Mouse (Mus musculus): ENCODE data around the gene Tom1. TPM values are rescaled to one million over a fixed set of nuclear protein-coding genes. Genes with fewer than 3 reads are reported as not detected.
A peak's percentile ranks its signal among the peaks of the same experiment; 100 is the strongest.

The Tom1 gene
- total RNA-seq, 2 experiments from 2014 or later = 46.6 to 53.1 TPM

DNA sequence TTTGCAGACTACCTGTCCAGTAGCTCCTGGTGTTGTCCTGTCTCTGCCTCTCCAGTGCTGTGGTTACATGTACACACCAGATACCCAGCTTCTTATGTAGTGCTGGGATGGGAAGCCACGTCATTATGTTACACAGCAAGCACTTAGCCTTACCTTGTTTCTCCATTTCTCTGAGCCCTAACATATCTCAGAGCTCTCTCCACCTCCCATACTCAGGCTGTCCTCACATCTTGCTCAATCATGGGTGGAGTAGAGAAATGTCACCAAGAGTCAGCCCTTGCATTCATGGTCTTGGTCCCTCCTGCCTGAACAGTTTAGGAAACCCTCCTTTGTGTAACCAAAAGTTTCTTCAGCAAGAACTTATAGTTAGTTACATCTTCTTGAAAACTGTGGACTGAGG lies 6.2 kb downstream of the Tom1 start:
- ATAC-seq (ENCODE audit: poor library complexity, severe bottlenecking) = peak; percentile 86

DNA sequence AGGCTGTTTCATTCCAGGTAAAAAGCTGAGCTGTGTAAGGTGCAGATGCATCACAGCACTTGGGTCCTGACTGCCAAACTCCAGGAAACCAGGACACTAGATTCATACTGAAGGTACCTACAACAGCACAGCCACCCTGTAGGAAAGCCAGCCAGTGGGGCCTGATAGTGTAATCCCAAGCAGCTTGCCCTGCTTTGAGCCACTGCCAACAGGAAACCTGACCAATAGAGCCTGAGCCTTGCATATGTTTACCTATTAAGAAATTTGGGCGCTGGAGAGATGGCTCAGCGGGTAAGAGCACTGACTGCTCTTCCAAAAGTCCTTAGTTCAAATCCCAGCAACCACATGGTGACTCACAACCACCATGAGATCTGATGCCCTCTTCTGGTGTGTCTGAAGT lies 8.7 kb downstream of the Tom1 start:
- ATAC-seq (ENCODE audit: poor library complexity, severe bottlenecking) = no peak

DNA sequence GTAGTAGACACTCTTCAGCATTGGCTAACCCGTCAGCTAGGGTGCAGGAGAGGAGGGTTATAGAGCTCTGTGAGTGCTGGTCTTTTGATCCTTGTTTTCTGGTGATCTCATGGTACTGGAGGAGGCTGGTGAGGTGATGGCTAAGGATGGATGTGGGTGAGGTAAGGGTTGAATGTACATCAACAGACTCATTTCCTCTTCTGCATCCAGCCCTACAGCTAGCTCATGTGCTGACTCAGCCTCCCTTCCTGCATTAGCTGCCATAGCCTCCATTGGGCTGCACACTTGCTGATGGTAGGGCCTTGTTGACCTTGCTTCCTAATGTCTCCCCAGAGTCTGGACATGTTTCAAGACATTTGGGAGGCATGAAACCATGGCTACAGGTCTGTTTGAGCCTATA lies 9.5 kb downstream of the Tom1 start:
- peak; percentile 57 for ATAC-seq (ENCODE audit: poor library complexity, severe bottlenecking)

DNA sequence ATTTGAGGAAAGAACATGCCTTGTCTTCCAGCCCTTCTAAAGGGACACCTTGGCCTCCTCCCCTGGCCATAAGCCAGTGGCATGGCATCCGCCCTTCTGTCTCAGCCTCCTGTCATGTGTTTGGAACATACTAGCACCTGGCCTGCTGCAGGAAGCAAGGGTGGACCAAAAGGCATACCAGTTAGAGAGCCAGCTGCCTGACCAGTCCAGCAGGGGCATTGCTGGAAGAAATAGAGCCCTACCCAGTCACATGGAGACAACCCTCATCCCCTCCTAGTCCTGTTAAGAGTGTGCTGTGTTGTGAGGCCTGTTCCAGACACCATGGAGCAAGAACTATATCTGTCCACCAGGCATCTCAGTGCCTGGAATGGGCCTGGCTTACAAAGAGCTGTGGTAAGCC lies 12.8 kb downstream of the Tom1 start:
- no peak for ATAC-seq (ENCODE audit: poor library complexity, severe bottlenecking)

DNA sequence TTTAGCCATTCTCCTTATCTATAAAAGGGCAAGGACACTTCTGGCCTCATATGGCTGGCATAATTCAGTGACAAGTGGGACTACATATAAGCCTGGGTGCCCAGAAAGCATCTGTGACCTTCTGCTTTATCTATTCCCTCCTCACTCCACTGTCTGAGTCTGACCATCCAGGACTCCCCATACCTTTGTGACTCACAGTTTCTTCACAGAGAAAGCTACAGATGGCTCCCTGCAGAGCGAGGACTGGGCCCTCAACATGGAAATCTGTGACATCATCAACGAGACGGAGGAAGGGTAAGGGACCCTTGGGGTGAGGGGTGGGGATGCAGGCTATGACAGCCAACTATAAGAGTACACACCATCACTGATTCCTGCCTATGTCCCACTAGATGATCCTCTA lies 14.3 kb downstream of the Tom1 start:
- no peak for ATAC-seq (ENCODE audit: poor library complexity, severe bottlenecking)

DNA sequence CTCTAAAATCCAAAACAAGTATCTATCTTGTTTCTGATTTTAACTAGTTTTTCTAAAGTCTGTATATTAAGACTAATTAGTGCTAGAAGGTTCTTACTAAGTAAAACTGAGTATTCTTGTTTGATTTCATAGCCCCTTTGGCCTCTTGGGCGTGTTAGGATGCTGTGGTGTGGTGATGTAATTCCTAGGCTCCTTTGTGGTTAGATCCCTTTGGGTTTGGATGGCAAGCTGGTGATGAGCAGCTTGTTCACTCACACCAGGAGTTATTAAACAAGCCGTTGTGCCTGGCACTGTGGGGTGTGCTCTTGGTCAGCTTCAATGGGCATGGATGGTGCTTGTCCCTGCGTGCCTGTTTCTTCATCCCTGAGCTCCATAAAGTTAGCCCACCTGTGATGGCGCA lies 19.8 kb downstream of the Tom1 start:
- ATAC-seq (ENCODE audit: poor library complexity, severe bottlenecking) = 0 out of 2 replicates have a peak, but pooled peaks have one; percentile 39

DNA sequence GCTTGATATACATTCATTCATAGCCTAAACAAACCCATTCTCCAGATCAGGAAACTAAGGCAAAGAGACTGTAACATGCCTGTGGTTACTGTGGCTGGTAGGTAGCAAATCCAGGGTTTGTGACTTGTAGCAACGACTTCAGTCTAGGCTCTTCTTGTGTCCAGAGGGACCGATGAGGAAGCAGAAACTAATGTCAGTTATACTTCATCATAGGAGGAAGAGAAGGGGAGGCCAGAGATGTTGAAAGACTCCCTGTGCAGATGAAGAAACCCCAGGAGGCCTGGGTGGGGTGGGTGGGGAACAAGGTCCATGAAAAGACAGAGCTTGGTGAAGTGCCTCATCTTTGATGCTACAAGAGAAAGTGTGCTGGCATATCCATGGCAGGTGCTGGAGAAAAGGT lies 22.2 kb downstream of the Tom1 start:
- ATAC-seq (ENCODE audit: poor library complexity, severe bottlenecking) = peak; percentile 87

DNA sequence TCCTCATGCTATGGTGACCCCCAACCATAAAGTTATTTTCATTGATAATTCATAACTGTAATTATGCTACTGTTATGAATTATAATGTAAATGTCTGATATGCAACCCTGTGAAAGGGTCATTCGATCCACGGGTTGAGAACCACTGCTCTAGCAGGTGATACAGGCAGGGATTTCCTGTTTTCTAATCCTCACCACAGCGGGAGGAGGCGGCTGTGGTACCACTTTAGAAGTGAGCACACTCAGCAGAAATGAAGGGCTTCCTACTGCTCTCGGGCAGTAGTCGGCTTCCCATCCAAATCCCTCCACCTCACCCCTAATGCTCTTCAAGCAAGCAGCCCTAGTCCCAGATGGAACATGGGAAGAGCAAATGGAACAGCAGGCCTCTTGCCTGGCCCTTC lies 26.5 kb downstream of the Tom1 start:
- no peak for ATAC-seq (ENCODE audit: poor library complexity, severe bottlenecking)

DNA sequence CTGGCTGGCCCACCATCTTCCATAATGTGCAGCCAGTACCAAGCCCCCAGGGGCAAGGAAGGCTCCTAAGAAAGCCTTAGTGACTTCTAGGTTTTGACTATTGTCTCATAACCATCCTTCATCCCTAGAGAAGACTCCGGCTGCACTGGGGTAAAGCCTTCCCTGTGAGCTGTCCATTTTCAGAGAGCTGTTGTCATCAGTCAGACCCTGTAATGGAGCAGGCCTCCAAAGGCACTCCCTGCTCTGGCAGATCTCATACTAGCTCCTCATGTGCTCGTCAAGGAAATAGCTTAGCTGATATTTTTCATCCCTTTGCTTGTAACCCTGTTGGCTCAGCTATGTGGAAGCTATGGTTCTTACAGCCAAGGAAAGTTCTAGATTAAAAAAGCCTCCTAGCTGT lies 27.3 kb downstream of the Tom1 start:
- no peak for ATAC-seq (ENCODE audit: poor library complexity, severe bottlenecking)

DNA sequence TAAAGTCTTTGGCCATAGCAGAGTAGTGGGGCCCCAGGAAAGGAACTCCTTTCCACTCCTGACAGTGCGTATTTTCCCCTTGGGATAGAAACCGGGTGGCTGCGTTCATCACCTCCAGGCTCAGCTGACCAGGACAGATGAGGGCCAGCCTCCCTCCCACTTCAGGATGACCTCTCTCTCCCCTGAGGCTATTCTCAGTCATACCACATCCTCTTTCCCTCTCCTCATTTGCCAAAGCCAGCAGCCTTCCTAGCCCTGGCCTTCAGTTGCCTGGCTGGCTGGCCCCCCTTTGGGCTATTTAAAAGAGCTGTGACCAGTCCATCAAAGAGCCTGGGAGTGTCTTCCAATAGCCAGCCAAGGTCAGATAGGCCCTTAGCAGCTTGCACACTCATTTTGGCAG lies 29.8 kb downstream of the Tom1 start:
- ATAC-seq (ENCODE audit: poor library complexity, severe bottlenecking) = peak; percentile 58

DNA sequence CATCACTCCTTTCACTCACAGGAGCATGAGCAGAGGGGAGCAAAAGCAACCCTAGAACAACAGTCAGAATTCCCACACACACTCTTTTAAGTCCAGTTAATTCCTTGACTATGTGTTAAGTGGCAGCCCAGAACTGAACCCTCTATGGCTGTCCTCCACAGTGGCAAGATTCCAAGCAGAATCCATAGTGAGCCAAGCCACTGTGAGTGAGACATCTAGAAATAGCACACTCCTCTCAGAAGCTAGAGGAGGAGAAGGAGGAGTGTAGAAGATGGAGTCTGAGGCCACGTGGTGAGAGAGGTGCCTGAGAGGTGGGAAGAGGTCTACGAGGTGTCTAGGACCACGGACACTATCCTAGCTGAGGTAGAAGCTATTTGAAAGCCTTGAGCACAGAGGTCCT lies 31.3 kb downstream of the Tom1 start:
- no peak for ATAC-seq (ENCODE audit: poor library complexity, severe bottlenecking)

DNA sequence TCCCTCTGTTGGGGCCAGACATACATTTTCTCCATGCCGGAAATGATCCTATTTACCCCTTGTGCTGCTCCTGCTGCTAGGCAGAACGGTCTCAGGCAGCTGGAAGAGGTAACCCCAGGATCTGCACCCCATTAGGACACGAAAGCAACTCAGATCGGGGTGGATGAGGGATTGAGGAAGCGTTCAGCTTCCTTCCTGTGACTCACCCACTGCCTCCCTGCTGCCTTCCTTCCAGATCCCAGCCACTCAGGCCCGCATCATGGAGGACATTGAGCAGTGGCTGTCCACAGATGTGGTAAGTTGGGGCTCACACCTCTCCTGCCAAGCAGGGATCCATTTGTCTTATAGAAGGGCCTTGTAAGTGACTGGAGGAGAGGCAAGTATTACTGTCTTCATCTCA lies 33.8 kb downstream of the Tom1 start:
- ATAC-seq (ENCODE audit: poor library complexity, severe bottlenecking) = peak; percentile 74

DNA sequence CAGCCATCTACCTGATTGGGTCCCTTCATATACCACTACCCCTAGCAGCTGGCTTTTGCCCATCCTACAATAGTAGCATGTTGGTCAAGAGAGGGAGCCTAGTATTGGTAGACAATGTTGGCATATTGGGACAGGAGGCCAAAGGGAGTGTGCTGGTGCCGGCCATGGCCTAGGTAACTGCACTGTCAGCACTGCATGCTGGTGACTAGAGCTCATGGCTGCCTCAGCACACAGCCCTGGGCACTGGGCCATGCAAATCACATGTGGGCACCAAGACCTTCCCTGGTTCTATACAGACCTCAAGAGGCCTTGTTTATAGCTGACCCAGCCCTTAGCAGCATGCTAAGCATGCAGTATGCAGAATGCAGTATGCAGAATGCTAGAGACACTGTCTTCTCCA lies 36.8 kb downstream of the Tom1 start:
- ATAC-seq (ENCODE audit: poor library complexity, severe bottlenecking) = no peak

DNA sequence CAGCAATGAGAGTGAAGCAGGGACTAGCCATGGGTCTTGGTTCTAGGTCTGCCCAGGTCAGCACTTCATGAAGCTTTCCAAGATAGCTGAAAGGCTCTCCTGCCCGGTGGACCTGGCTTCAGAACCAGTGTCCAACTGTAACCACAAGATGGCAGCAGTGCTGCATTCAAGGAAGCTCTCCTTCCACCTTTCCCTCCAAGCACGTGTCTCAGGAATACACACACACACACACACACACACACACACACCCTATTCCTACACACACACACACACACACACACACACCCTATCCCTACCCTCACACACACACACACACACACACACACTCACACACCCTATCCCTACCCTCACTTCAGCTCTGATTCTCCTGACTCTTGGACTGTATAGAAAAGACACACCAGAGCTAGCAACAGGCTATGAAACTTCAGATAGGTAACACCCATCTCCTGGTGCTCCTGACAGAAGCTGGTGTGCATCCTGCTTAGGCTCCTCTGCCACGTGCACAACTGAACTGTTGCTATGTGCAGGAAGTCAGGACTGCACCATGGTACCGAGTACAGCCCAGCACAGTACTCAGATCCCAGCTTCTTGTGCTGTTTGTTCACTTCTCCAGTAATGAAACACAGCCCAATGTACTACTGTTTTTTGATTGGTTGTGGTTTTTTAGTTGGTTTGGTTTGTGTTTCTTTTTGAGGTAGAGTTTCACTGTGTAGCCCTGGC lies 38.3 kb downstream of the Tom1 start:
- ATAC-seq (ENCODE audit: poor library complexity, severe bottlenecking) = peak; percentile 83

DNA sequence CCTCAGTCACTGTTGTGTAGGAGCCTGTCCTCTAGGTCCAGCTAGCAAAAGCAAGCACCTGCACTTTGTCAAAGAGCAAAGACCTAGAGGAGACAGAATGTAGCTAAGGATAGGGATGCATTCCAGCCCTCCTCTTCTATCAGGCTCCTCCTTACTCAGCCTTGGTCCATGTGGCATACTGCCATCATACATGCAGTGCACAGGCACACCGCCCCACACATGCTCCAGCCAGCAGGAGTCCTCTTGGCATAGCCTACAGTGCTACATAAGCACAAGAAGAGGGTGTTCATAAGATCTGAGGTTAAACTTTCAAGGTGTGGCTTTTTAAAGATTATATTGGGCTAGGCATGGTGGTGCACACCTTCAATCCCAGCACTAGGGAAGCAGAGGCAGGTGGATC lies 41.4 kb downstream of the Tom1 start:
- no peak for ATAC-seq (ENCODE audit: poor library complexity, severe bottlenecking)

DNA sequence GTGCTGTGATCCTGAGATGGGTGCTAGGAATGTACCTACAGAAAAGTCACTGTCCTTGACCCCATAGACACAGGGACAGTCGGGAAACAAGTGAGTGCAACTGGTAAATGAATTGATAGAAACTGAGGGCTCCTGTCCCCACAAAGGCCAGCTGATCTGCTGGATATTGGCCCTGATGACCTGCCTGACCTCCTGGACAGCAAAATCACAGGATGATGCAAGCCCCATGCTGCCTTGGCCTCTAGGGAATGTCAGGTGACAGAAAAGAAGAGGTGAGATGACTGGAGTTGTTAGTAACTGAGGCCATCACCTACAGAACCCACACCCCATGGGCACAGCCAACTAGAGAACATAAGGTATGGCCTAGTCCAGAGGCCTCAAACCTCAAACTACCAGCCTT lies 44.7 kb downstream of the Tom1 start:
- ATAC-seq (ENCODE audit: poor library complexity, severe bottlenecking) = no peak

DNA sequence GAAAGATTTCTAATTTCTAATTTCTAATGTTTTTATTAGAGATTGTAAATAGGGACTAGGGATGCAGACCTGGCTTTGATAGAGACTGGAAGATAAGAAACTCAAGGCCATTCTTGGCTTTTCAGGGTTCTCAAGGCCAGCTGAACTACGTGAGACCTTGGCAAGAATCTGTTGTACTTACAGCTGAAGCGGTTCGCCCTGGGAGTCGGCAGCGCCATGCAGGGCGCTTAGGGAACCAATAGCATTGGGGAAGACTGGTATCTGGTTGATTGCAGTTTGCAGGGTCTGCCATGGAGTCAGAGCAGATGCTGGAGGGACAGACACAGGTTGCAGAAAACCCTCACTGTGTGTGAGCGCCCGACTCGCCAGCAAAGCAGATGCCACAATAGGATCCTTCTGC lies 45.3 kb downstream of the Tom1 start:
- ATAC-seq (ENCODE audit: poor library complexity, severe bottlenecking) = no peak

DNA sequence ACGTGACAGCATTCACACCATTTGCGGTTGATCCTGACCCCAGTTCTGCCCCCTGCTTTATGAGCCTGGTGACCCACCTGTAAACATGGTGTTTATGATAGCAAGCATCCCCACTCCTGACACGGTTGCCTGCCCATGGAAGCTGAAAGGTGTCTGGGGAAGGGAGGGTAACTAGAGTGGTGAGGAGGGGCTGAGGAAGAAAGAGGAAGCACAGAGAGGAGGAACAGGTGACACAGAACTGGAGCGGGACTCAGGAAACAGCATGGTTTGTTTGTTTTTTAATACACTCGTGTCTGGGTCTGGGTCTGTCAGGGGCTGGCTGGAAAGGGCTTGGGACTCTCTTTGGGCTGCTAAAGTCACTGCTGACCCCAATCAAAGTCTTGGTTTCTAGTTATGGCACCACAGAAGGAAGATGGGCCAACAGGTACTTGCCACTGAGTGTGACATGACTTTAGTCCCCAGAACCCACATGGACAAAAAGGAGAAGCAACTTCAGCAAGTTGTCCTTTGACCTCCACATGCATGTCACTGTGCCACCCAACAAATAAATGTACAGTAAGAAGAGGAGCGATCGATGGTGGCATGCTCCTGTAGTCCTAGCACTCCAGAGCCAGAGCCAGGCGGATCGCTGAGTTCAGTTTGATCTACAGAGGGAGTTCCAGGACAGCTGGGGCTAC lies 48.0 kb downstream of the Tom1 start:
- ATAC-seq (ENCODE audit: poor library complexity, severe bottlenecking) = peak; percentile 51

DNA sequence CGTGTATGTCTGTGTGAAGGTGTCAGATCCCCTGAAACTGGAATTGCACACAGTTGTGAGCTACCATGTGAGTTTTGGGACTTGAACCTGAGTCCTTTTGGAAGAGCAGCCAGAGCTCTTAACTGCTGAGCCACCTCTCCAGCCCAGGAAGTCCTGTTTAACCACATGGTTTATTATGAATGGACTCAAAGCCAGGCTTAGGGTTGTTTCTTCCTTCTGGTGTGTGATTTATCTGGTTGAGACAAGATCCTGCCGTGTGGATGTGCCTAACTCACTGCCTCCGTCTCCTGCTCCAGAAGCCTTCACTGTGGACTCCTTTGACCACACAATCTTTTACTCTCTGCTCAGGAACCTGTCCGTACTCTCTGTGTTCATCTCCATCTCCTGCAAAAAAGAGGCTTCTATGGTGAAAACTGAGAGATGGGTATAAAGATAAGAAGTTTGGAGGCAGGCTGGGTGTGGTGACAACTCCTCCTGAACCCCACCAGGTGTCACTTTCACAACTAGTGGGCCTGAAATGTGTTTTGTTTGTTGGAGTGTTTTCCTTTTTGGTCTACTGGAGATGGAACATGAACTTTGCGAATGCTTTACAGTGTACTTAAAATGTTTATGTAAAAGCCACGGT lies 48.8 kb downstream of the Tom1 start:
- no peak for ATAC-seq (ENCODE audit: poor library complexity, severe bottlenecking)

DNA sequence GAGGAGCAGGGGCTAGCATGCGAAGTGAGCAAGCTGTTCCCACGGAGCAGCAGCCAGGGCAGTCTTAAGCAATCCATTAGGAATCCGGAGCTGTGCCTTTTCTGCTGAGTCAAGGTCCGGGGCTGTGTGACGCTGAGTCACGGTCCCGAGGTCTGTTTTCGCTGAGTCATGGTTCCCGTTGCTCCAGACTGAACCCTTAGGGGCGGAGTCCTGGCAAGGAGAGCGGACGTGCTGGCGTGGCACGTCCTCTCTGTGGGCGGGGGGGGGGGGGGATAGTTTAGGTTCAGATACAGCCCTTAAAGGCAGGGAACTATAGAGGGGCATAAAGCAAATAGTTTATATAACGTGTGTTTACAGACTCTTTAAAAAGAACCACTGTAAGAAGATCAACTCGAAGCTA lies 50.3 kb downstream of the Tom1 start:
- ATAC-seq (ENCODE audit: poor library complexity, severe bottlenecking) = peak; percentile 77

DNA sequence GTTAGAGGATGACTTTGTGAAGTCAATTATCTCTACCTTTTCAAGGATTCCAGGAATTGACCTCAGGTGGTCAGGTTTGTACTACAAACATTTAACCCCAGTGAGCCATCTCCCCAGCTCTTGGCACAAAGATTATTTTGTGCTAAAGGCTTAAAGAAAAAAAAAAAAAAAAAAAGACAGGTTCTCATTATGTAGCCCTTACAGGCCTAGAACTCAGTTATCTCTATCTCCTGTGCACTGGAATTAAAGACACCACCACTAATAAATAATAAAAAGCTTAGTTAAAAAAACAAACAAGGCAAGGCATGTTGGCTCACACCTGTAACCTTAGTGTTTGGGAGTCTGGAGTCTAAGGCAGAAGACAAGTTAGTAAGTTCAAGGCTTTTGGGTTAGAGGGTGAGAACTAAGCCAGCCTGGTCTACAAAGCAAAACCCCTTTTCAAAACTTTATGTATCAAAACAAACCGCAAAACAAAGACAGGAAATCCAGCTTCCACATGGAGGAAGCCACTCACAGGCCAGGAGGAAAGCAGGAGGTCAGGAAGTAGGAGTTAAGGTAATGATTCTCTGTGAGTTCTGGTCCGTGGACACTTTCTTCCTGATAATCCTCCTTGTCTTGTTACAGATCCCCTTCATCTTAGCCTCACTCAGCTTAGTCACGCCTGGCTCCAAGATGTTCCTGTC lies 51.0 kb downstream of the Tom1 start:
- ATAC-seq (ENCODE audit: poor library complexity, severe bottlenecking) = no peak

DNA sequence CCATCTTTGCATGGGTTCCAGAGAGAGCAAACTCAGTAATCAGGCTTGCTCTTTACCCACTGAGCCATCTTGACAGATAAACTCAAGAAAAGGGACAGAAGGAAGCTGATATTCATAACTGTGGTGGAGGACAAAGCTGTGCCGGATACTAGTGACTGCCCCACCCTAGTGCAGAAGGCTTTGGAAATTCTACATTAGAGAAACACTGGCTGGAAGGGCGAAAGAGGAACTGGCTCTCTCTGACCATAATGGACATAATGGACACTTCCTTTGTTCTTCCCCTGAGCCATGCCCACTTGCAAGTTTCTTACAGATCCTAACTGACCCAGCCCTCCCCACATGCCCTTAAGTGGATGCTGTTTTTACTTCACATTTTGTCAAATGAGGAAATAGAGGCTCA lies 52.5 kb downstream of the Tom1 start:
- ATAC-seq (ENCODE audit: poor library complexity, severe bottlenecking) = peak; percentile 57
